Mouse (Mus musculus): Measurements from ENCODE around the gene Ehd4. TPM values are rescaled to one million over a fixed set of nuclear protein-coding genes. Genes with fewer than 3 reads are reported as not detected.

Ehd4 gene
- polyA plus RNA-seq, 1 experiment from 2014 or later = 11.8 TPM

- no peak for DNase-seq (ENCODE audit: low spot score)
- Histone ChIP-seq H3K36me3 (ENCODE audit: control insufficient read depth, insufficient read depth, low read length) (no peaks in the 10 kb centered on the region), H3K9ac (ENCODE audit: low read length) (no peak overlapping the region)
Measured at GRCm38 (mm10) chr2:120139091-120139490, 15.3 kb downstream of the Ehd4 start.

GRCm38 (mm10) chr2:120137281-120137680 is 17.1 kb downstream of the Ehd4 start:
- no peak for DNase-seq (ENCODE audit: low spot score)
- Histone ChIP-seq H3K9me3 (replicated peaks; ENCODE audit: control insufficient read depth, low read length) (no peaks in the 10 kb centered on the region), H3K27ac (ENCODE audit: low read depth, low read length) (no peak overlapping the region), H3K9ac (ENCODE audit: low read length) (no peak overlapping the region), H3K27me3 (replicated peaks; ENCODE audit: control insufficient read depth, insufficient read depth, low read length) (no peaks in the 10 kb centered on the region), H3K4me2 (ENCODE audit: low read length) (no peak overlapping the region), H3K36me3 (ENCODE audit: control insufficient read depth, insufficient read depth, low read length) (no peaks in the 10 kb centered on the region), H3K4me3 (ENCODE audit: low read depth, low read length) (no peak overlapping the region), H3K4me1 (ENCODE audit: control insufficient read depth, insufficient read depth, low read length) (no peaks in the 10 kb centered on the region)
- ATAC-seq = no peak
- WGBS = 75% methylated on average over 5 of the region's 5 CpGs

More at GRCm38 (mm10) chr2:120139091-120139490, 15.3 kb downstream of the Ehd4 start:
- no peaks in the 10 kb centered on the region for H3K9me3 ChIP-seq (replicated peaks; ENCODE audit: control insufficient read depth, low read length)
- no peak overlapping the region for H3K27ac ChIP-seq (ENCODE audit: low read depth, low read length)
- no peak for ATAC-seq
- 94% methylated on average over 1 of the region's 1 CpGs for WGBS
- H3K4me3 ChIP-seq (ENCODE audit: low read depth, low read length) = no peak overlapping the region
- no peaks in the 10 kb centered on the region for H3K4me1 ChIP-seq (ENCODE audit: control insufficient read depth, insufficient read depth, low read length)
- no peaks in the 10 kb centered on the region for H3K27me3 ChIP-seq (replicated peaks; ENCODE audit: control insufficient read depth, insufficient read depth, low read length)
- no peak overlapping the region for H3K4me2 ChIP-seq (ENCODE audit: low read length)

- Histone ChIP-seq H3K4me3 (ENCODE audit: low read depth, low read length) (no peak overlapping the region), H3K4me2 (ENCODE audit: low read length) (no peak overlapping the region), H3K36me3 (ENCODE audit: control insufficient read depth, insufficient read depth, low read length) (no peaks in the 10 kb centered on the region), H3K4me1 (ENCODE audit: control insufficient read depth, insufficient read depth, low read length) (no peaks in the 10 kb centered on the region), H3K27ac (ENCODE audit: low read depth, low read length) (no peak overlapping the region), H3K27me3 (replicated peaks; ENCODE audit: control insufficient read depth, insufficient read depth, low read length) (no peaks in the 10 kb centered on the region), H3K9ac (ENCODE audit: low read length) (no peak overlapping the region), H3K9me3 (replicated peaks; ENCODE audit: control insufficient read depth, low read length) (no peaks in the 10 kb centered on the region)
- DNase-seq (ENCODE audit: low spot score) (no peak), ATAC-seq (no peak)
Measured at GRCm38 (mm10) chr2:120134453-120135075, 19.8 kb downstream of the Ehd4 start.

GRCm38 (mm10) chr2:120131881-120132280 is 22.5 kb downstream of the Ehd4 start:
- Histone ChIP-seq H3K9ac (ENCODE audit: low read length) (no peak overlapping the region), H3K4me1 (ENCODE audit: control insufficient read depth, insufficient read depth, low read length) (no peaks in the 10 kb centered on the region), H3K36me3 (ENCODE audit: control insufficient read depth, insufficient read depth, low read length) (no peaks in the 10 kb centered on the region), H3K4me3 (ENCODE audit: low read depth, low read length) (no peak overlapping the region), H3K27ac (ENCODE audit: low read depth, low read length) (no peak overlapping the region), H3K27me3 (replicated peaks; ENCODE audit: control insufficient read depth, insufficient read depth, low read length) (no peaks in the 10 kb centered on the region), H3K9me3 (replicated peaks; ENCODE audit: control insufficient read depth, low read length) (no peaks in the 10 kb centered on the region), H3K4me2 (ENCODE audit: low read length) (no peak overlapping the region)
- no peak for ATAC-seq
- DNase-seq (ENCODE audit: low spot score) = no peak
- 80% methylated on average over 1 of the region's 1 CpGs for WGBS

GRCm38 (mm10) chr2:120129252-120129908 is 25.0 kb downstream of the Ehd4 start:
- no peaks in the 10 kb centered on the region for H3K36me3 ChIP-seq (ENCODE audit: control insufficient read depth, insufficient read depth, low read length)
- no peak overlapping the region for H3K4me2 ChIP-seq (ENCODE audit: low read length)
- no peak overlapping the region for H3K27ac ChIP-seq (ENCODE audit: low read depth, low read length)
- no peak overlapping the region for H3K9ac ChIP-seq (ENCODE audit: low read length)
- no peaks in the 10 kb centered on the region for H3K9me3 ChIP-seq (replicated peaks; ENCODE audit: control insufficient read depth, low read length)
- H3K4me1 ChIP-seq (ENCODE audit: control insufficient read depth, insufficient read depth, low read length) = no peaks in the 10 kb centered on the region
- no peaks in the 10 kb centered on the region for H3K27me3 ChIP-seq (replicated peaks; ENCODE audit: control insufficient read depth, insufficient read depth, low read length)
- WGBS = 76% methylated on average over 8 of the region's 8 CpGs
- ATAC-seq (no peak), DNase-seq (ENCODE audit: low spot score) (no peak)
- no peak overlapping the region for H3K4me3 ChIP-seq (ENCODE audit: low read depth, low read length)

GRCm38 (mm10) chr2:120128611-120129051 is 25.8 kb downstream of the Ehd4 start:
- no peak for DNase-seq (ENCODE audit: low spot score)
- 78% methylated on average over 1 of the region's 1 CpGs for WGBS
- no peaks in the 10 kb centered on the region for H3K36me3 ChIP-seq (ENCODE audit: control insufficient read depth, insufficient read depth, low read length)
- no peaks in the 10 kb centered on the region for H3K27me3 ChIP-seq (replicated peaks; ENCODE audit: control insufficient read depth, insufficient read depth, low read length)
- H3K4me3 ChIP-seq (ENCODE audit: low read depth, low read length) = no peak overlapping the region
- no peak overlapping the region for H3K4me2 ChIP-seq (ENCODE audit: low read length)
- no peak for ATAC-seq
- H3K9me3 ChIP-seq (replicated peaks; ENCODE audit: control insufficient read depth, low read length) = no peaks in the 10 kb centered on the region
- H3K4me1 ChIP-seq (ENCODE audit: control insufficient read depth, insufficient read depth, low read length) = no peaks in the 10 kb centered on the region
- H3K27ac ChIP-seq (ENCODE audit: low read depth, low read length) = no peak overlapping the region
- H3K9ac ChIP-seq (ENCODE audit: low read length) = no peak overlapping the region

GRCm38 (mm10) chr2:120128011-120128410 is 26.4 kb downstream of the Ehd4 start:
- Histone ChIP-seq H3K36me3 (ENCODE audit: control insufficient read depth, insufficient read depth, low read length) (no peaks in the 10 kb centered on the region), H3K9ac (ENCODE audit: low read length) (no peak overlapping the region), H3K4me3 (ENCODE audit: low read depth, low read length) (no peak overlapping the region), H3K4me2 (ENCODE audit: low read length) (no peak overlapping the region), H3K27ac (ENCODE audit: low read depth, low read length) (no peak overlapping the region), H3K4me1 (ENCODE audit: control insufficient read depth, insufficient read depth, low read length) (no peaks in the 10 kb centered on the region), H3K9me3 (replicated peaks; ENCODE audit: control insufficient read depth, low read length) (no peaks in the 10 kb centered on the region), H3K27me3 (replicated peaks; ENCODE audit: control insufficient read depth, insufficient read depth, low read length) (no peaks in the 10 kb centered on the region)
- DNase-seq (ENCODE audit: low spot score) (no peak), ATAC-seq (no peak)

- no peak for ATAC-seq
- 85% methylated on average over 1 of the region's 1 CpGs for WGBS
Measured at GRCm38 (mm10) chr2:120126901-120127300, 27.5 kb downstream of the Ehd4 start.

GRCm38 (mm10) chr2:120126408-120126807 is 28.0 kb downstream of the Ehd4 start:
- no peak for DNase-seq (ENCODE audit: low spot score)
- Histone ChIP-seq H3K27ac (ENCODE audit: low read depth, low read length) (no peak overlapping the region), H3K4me2 (ENCODE audit: low read length) (no peak overlapping the region), H3K9ac (ENCODE audit: low read length) (no peak overlapping the region), H3K4me1 (ENCODE audit: control insufficient read depth, insufficient read depth, low read length) (no peaks in the 10 kb centered on the region), H3K27me3 (replicated peaks; ENCODE audit: control insufficient read depth, insufficient read depth, low read length) (no peaks in the 10 kb centered on the region), H3K9me3 (replicated peaks; ENCODE audit: control insufficient read depth, low read length) (no peaks in the 10 kb centered on the region), H3K4me3 (ENCODE audit: low read depth, low read length) (no peak overlapping the region), H3K36me3 (ENCODE audit: control insufficient read depth, insufficient read depth, low read length) (no peaks in the 10 kb centered on the region)
- no peak for ATAC-seq
- WGBS = 90% methylated on average over 4 of the region's 4 CpGs

More at GRCm38 (mm10) chr2:120126901-120127300, 27.5 kb downstream of the Ehd4 start:
- H3K9me3 ChIP-seq (replicated peaks; ENCODE audit: control insufficient read depth, low read length) = no peaks in the 10 kb centered on the region
- no peak overlapping the region for H3K4me3 ChIP-seq (ENCODE audit: low read depth, low read length)
- no peak overlapping the region for H3K4me2 ChIP-seq (ENCODE audit: low read length)
- no peak overlapping the region for H3K27ac ChIP-seq (ENCODE audit: low read depth, low read length)
- no peaks in the 10 kb centered on the region for H3K36me3 ChIP-seq (ENCODE audit: control insufficient read depth, insufficient read depth, low read length)
- no peak overlapping the region for H3K9ac ChIP-seq (ENCODE audit: low read length)
- no peak for DNase-seq (ENCODE audit: low spot score)
- H3K4me1 ChIP-seq (ENCODE audit: control insufficient read depth, insufficient read depth, low read length) = no peaks in the 10 kb centered on the region
- H3K27me3 ChIP-seq (replicated peaks; ENCODE audit: control insufficient read depth, insufficient read depth, low read length) = no peaks in the 10 kb centered on the region
